Mouse (Mus musculus): Measurements from ENCODE around the gene Mbnl2. TPM values are rescaled to one million over a fixed set of nuclear protein-coding genes. Genes with fewer than 3 reads are reported as not detected.
A peak's percentile ranks its signal among the peaks of the same experiment; 100 is the strongest.

The Mbnl2 gene
- polyA plus RNA-seq, 1 experiment from 2014 or later: 19.3 TPM

GRCm38 (mm10) chr14:120256623-120257384 lies 18.7 kb upstream of the Mbnl2 start:
- no peak overlapping the region for H3K4me2 ChIP-seq (ENCODE audit: low read depth, low read length)
- ATAC-seq (ENCODE audit: low read depth): no peak
- WGBS (ENCODE audit: insufficient replicate concordance): 59% methylated on average over 15 of the region's 15 CpGs
- no peaks in the 10 kb centered on the region for H3K27me3 ChIP-seq (ENCODE audit: control insufficient read depth, insufficient read depth, low read depth, low read length)
- H3K9me3 ChIP-seq (replicated peaks; ENCODE audit: control insufficient read depth, low read length): 0 out of 2 replicates have a peak, but pooled peaks cover 2% of the 10 kb centered on the region
- H3K36me3 ChIP-seq (ENCODE audit: control insufficient read depth, insufficient read depth): no peaks in the 10 kb centered on the region
- H3K4me3 ChIP-seq (ENCODE audit: low read depth, low read length): no peak overlapping the region
- no peak overlapping the region for H3K27ac ChIP-seq (ENCODE audit: low read length)
- no peak overlapping the region for H3K9ac ChIP-seq (ENCODE audit: low read depth, low read length)
- no peaks in the 10 kb centered on the region; the same call in 1 of the 2 replicates for H3K4me1 ChIP-seq (ENCODE audit: control insufficient read depth, low read depth, low read length)

DNA sequence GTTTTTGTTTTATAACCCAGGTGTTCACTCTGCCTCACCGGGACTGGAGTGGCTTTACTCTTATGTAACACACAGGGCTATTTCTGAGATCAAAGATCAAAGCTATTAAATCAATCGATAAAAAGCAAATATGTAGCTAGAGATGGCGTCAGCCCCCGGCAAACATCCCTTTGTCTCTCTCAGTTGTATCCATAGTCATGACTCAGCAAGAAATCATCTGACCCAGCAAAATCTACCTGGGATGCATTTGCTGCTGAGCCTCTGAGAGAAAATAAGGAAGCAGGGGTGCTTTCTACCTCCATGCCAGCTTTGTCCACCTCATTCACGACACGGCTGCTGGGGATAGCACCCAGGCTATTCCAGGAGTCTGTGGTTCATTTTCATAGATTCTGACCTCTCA lies 18.0 kb upstream of the Mbnl2 start:
- no peak overlapping the region for H3K9ac ChIP-seq (ENCODE audit: low read depth, low read length)
- no peaks in the 10 kb centered on the region for H3K36me3 ChIP-seq (ENCODE audit: control insufficient read depth, insufficient read depth)
- no peak overlapping the region for H3K4me2 ChIP-seq (ENCODE audit: low read depth, low read length)
- H3K4me3 ChIP-seq (ENCODE audit: low read depth, low read length): no peak overlapping the region
- WGBS (ENCODE audit: insufficient replicate concordance): 59% methylated on average over 6 of the region's 6 CpGs
- H3K27me3 ChIP-seq (ENCODE audit: control insufficient read depth, insufficient read depth, low read depth, low read length): no peaks in the 10 kb centered on the region
- H3K4me1 ChIP-seq (ENCODE audit: control insufficient read depth, low read depth, low read length): no peaks in the 10 kb centered on the region; the same call in 1 of the 2 replicates
- H3K9me3 ChIP-seq (replicated peaks; ENCODE audit: control insufficient read depth, low read length): 0 out of 2 replicates have a peak, but pooled peaks cover 2% of the 10 kb centered on the region
- ATAC-seq (ENCODE audit: low read depth): 0 out of 2 replicates have a peak, but pooled peaks have one; percentile 37
- no peak overlapping the region for H3K27ac ChIP-seq (ENCODE audit: low read length)

- Histone ChIP-seq H3K27me3 (ENCODE audit: control insufficient read depth, insufficient read depth, low read depth, low read length) (no peaks in the 10 kb centered on the region), H3K27ac (ENCODE audit: low read length) (no peak overlapping the region), H3K9me3 (replicated peaks; ENCODE audit: control insufficient read depth, low read length) (0 out of 2 replicates have a peak, but pooled peaks cover 2% of the 10 kb centered on the region), H3K4me1 (ENCODE audit: control insufficient read depth, low read depth, low read length) (no peaks in the 10 kb centered on the region; the same call in 1 of the 2 replicates), H3K9ac (ENCODE audit: low read depth, low read length) (no peak overlapping the region), H3K4me3 (ENCODE audit: low read depth, low read length) (no peak overlapping the region), H3K4me2 (ENCODE audit: low read depth, low read length) (no peak overlapping the region), H3K36me3 (ENCODE audit: control insufficient read depth, insufficient read depth) (no peaks in the 10 kb centered on the region)
- WGBS (ENCODE audit: insufficient replicate concordance): 64% methylated on average over 1 of the region's 1 CpGs
- ATAC-seq (ENCODE audit: low read depth): no peak
Measured at GRCm38 (mm10) chr14:120259426-120259825, 16.0 kb upstream of the Mbnl2 start.

DNA sequence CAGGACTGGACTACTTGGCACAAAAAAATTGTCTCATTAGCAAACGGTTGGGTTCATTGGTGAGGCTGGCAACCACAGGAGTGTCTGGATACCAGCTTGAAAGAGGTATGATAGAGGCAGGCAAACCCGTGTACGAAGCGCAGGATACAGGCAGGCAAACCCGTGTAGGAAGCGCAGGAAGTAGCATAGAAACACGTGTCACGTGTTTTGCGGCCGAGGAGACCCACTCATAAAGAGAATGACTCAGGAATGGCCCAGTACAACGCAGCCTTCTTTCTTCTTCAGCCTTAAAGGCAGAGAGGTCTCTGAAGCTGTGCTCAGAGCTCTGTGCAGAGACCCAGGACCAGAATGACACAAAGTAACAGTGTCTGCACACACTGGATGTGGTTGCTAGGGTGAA lies 13.9 kb upstream of the Mbnl2 start:
- Histone ChIP-seq H3K9me3 (replicated peaks; ENCODE audit: control insufficient read depth, low read length) (no peaks in the 10 kb centered on the region), H3K4me2 (ENCODE audit: low read depth, low read length) (no peak overlapping the region), H3K4me1 (ENCODE audit: control insufficient read depth, low read depth, low read length) (no peaks in the 10 kb centered on the region; the same call in 1 of the 2 replicates), H3K27ac (ENCODE audit: low read length) (no peak overlapping the region), H3K4me3 (ENCODE audit: low read depth, low read length) (no peak overlapping the region), H3K9ac (ENCODE audit: low read depth, low read length) (no peak overlapping the region), H3K27me3 (ENCODE audit: control insufficient read depth, insufficient read depth, low read depth, low read length) (no peaks in the 10 kb centered on the region), H3K36me3 (ENCODE audit: control insufficient read depth, insufficient read depth) (no peaks in the 10 kb centered on the region)
- WGBS (ENCODE audit: insufficient replicate concordance): 73% methylated on average over 11 of the region's 11 CpGs
- no peak for ATAC-seq (ENCODE audit: low read depth)

DNA sequence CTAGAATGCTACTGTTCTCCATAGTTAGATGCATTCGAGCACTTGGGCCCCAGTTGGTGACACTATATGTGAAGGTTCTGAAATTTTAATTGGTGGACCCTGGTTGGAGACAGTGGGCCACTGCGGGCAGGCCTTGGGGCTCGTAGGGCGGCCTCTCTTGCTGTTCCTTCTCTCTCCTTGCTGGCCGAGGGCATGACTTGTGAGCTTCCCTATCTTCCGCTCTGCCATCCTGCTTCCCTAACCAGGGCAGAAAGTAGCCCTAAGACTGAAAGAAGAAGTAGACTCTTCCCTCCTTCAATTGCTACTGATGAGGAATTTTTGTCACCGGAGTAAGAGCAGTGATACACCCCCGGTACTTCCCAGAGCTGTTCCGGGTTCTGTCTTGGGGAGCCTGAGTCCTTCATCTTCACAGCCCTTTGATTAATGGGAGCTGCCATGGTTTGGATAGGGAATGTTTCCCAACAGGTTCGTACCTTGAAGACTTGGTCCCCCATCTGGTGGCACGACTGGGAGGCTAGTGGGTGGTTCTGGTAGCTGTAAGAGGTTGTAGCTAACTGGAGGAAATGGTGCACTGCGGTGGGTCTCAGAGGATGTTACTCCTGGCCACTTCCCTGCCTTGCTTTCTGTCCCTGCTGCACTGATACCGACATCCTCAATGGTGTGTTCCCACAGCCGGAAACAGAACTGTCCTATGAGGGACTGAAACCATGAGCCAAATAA lies 12.6 kb upstream of the Mbnl2 start:
- no peak overlapping the region for H3K9ac ChIP-seq (ENCODE audit: low read depth, low read length)
- no peaks in the 10 kb centered on the region for H3K27me3 ChIP-seq (ENCODE audit: control insufficient read depth, insufficient read depth, low read depth, low read length)
- 63% methylated on average over 14 of the region's 14 CpGs for WGBS (ENCODE audit: insufficient replicate concordance)
- no peak overlapping the region for H3K4me3 ChIP-seq (ENCODE audit: low read depth, low read length)
- no peaks in the 10 kb centered on the region for H3K36me3 ChIP-seq (ENCODE audit: control insufficient read depth, insufficient read depth)
- H3K27ac ChIP-seq (ENCODE audit: low read length): no peak overlapping the region
- H3K9me3 ChIP-seq (replicated peaks; ENCODE audit: control insufficient read depth, low read length): no peaks in the 10 kb centered on the region
- ATAC-seq (ENCODE audit: low read depth): no peak
- H3K4me2 ChIP-seq (ENCODE audit: low read depth, low read length): no peak overlapping the region; the same call in 1 of the 2 replicates
- no peaks in the 10 kb centered on the region; the same call in 1 of the 2 replicates for H3K4me1 ChIP-seq (ENCODE audit: control insufficient read depth, low read depth, low read length)

- WGBS (ENCODE audit: insufficient replicate concordance): 58% methylated on average over 11 of the region's 11 CpGs
Measured at GRCm38 (mm10) chr14:120263380-120264135, 11.9 kb upstream of the Mbnl2 start.

DNA sequence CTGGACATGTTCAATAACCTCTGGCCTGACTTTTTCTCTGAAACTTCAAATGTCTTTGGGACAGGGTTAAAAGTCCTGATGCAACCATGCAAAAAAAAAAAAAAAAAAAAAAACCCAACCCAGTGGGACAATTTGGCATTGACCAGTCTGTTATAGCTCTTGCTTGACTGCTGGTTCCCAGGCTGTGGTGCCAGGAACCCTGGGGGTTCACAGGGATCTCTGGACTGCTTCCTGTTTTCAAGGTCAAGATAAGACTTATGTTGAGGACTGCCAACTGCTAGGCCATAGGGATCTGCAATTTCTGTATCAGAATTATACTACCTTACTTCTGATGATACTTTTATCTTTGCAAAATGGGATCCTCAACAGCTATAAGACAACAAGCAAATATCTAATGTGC lies 9.6 kb upstream of the Mbnl2 start:
- ATAC-seq (ENCODE audit: low read depth): no peak
- no peak overlapping the region for H3K4me3 ChIP-seq (ENCODE audit: low read depth, low read length)
- no peak overlapping the region for H3K27ac ChIP-seq (ENCODE audit: low read length)
- H3K9me3 ChIP-seq (replicated peaks; ENCODE audit: control insufficient read depth, low read length): no peaks in the 10 kb centered on the region
- H3K4me2 ChIP-seq (ENCODE audit: low read depth, low read length): no peak overlapping the region
- no peaks in the 10 kb centered on the region for H3K27me3 ChIP-seq (ENCODE audit: control insufficient read depth, insufficient read depth, low read depth, low read length)
- H3K36me3 ChIP-seq (ENCODE audit: control insufficient read depth, insufficient read depth): no peaks in the 10 kb centered on the region
- peaks cover 4% of the 10 kb centered on the region for H3K4me1 ChIP-seq (ENCODE audit: control insufficient read depth, low read depth, low read length)
- no peak overlapping the region for H3K9ac ChIP-seq (ENCODE audit: low read depth, low read length)

More at GRCm38 (mm10) chr14:120263380-120264135, 11.9 kb upstream of the Mbnl2 start:
- H3K4me3 ChIP-seq (ENCODE audit: low read depth, low read length): no peak overlapping the region
- H3K4me2 ChIP-seq (ENCODE audit: low read depth, low read length): no peak overlapping the region
- H3K4me1 ChIP-seq (ENCODE audit: control insufficient read depth, low read depth, low read length): no peaks in the 10 kb centered on the region
- H3K27me3 ChIP-seq (ENCODE audit: control insufficient read depth, insufficient read depth, low read depth, low read length): no peaks in the 10 kb centered on the region
- H3K9me3 ChIP-seq (replicated peaks; ENCODE audit: control insufficient read depth, low read length): no peaks in the 10 kb centered on the region
- H3K9ac ChIP-seq (ENCODE audit: low read depth, low read length): no peak overlapping the region
- no peak overlapping the region for H3K27ac ChIP-seq (ENCODE audit: low read length)
- no peak for ATAC-seq (ENCODE audit: low read depth)
- H3K36me3 ChIP-seq (ENCODE audit: control insufficient read depth, insufficient read depth): no peaks in the 10 kb centered on the region

DNA sequence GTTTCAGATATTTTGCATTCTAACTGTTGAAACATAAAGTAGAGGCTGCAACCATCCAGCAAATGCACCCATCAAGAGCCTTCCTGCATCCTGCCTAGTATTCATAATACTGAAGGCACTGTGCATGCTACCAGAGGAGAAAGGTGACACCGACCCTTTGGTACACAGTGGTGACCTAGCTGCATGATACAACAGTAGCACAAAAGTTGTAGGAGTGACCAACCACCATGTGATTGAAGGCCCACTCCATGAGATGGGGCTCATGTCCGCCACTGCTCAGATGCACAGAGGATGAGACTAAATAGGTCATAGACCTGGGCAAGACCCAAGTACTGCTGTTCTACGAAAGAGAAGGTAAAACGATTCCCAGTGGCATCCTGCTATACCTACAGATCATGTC lies 8.3 kb upstream of the Mbnl2 start:
- Histone ChIP-seq H3K36me3 (ENCODE audit: control insufficient read depth, insufficient read depth) (no peaks in the 10 kb centered on the region), H3K27ac (ENCODE audit: low read length) (no peak overlapping the region), H3K4me1 (ENCODE audit: control insufficient read depth, low read depth, low read length) (peaks cover 7% of the 10 kb centered on the region), H3K4me2 (ENCODE audit: low read depth, low read length) (no peak overlapping the region), H3K27me3 (ENCODE audit: control insufficient read depth, insufficient read depth, low read depth, low read length) (no peaks in the 10 kb centered on the region), H3K9ac (ENCODE audit: low read depth, low read length) (no peak overlapping the region), H3K9me3 (replicated peaks; ENCODE audit: control insufficient read depth, low read length) (no peaks in the 10 kb centered on the region), H3K4me3 (ENCODE audit: low read depth, low read length) (no peak overlapping the region)
- 63% methylated on average over 4 of the region's 4 CpGs for WGBS (ENCODE audit: insufficient replicate concordance)
- no peak for ATAC-seq (ENCODE audit: low read depth)

Data from liver, embryonic 16.5 days (tissue).